Mouse (Mus musculus): ENCODE data around the gene Ddx41. TPM values are rescaled to one million over a fixed set of nuclear protein-coding genes. Genes with fewer than 3 reads are reported as not detected.
"Not testable (repeated sequence)": the region's sequence is repeated elsewhere in the genome, so short reads cannot be mapped to it uniquely, and the experiment has no call there.

Gene Ddx41
- 51.6 and 54.4 TPM in 2 replicates for polyA plus RNA-seq (2015; fragmentation: Nextera tagmentation; extraction: Ambion mirVana)

- WGBS: under 1% methylated on average over 70 of the region's 70 CpGs
- peak; percentile 97 for ATAC-seq (ENCODE audit: low read depth)
- H3K4me3 ChIP-seq: peak within 1 kb of the TSS; percentile 90
Measured at GRCm38 (mm10) chr13:55536194-55537175, at the start of gene Ddx41. Ddx41 (minus strand) TSS chr13:55536658.

DNA sequence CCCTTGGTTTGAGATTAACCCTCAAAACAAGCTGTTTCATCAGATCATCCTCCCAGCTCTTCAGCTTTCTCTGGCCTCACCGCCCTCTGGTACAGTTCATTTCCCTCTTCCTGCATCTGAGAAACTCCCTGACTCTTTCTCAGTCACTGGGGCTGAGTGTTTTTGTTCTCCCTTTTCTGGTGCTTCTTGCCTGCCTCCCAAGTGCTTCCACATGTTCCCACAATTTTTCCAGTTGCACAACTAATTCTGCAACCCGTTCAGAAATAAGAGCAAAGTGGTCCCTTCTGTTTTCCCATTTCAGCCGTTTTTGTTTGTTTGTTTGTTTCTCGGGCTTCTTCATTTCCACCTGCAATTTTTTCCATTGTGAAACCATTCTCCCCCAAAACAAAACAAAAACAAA lies 41.6 kb upstream of the Ddx41 start:
- Histone ChIP-seq H3K9me3 (no peaks in the 10 kb centered on the region), H3K4me2 (no peak overlapping the region), H3K4me1 (replicated peaks) (no peaks in the 10 kb centered on the region), H3K9ac (no peak overlapping the region), H3K4me3 (no peak overlapping the region), H3K27ac (replicated peaks) (no peak overlapping the region), H3K27me3 (no peaks in the 10 kb centered on the region), H3K36me3 (no peaks in the 10 kb centered on the region)
- ATAC-seq (ENCODE audit: low read depth): no peak
- 87% methylated on average over 4 of the region's 4 CpGs for WGBS

More at GRCm38 (mm10) chr13:55536194-55537175, at the start of gene Ddx41:
- Histone ChIP-seq H3K9me3 (no peaks in the 10 kb centered on the region), H3K4me1 (replicated peaks) (peaks cover 18% of the 10 kb centered on the region), H3K27me3 (no peaks in the 10 kb centered on the region), H3K27ac (replicated peaks) (peak within 1 kb of the TSS; percentile 86), H3K9ac (peak within 1 kb of the TSS; percentile 86), H3K36me3 (peaks cover 75% of the 10 kb centered on the region), H3K4me2 (peak within 1 kb of the TSS; percentile 98)

- not testable (repeated sequence) for H3K36me3 ChIP-seq; H3K27ac ChIP-seq (replicated peaks); H3K27me3 ChIP-seq; H3K9ac ChIP-seq; H3K4me1 ChIP-seq (replicated peaks); ATAC-seq (ENCODE audit: low read depth); H3K4me2 ChIP-seq; H3K9me3 ChIP-seq; H3K4me3 ChIP-seq
- 85% methylated on average over 7 of the region's 7 CpGs for WGBS
Measured at GRCm38 (mm10) chr13:55576872-55577271, 40.4 kb upstream of the Ddx41 start.

DNA sequence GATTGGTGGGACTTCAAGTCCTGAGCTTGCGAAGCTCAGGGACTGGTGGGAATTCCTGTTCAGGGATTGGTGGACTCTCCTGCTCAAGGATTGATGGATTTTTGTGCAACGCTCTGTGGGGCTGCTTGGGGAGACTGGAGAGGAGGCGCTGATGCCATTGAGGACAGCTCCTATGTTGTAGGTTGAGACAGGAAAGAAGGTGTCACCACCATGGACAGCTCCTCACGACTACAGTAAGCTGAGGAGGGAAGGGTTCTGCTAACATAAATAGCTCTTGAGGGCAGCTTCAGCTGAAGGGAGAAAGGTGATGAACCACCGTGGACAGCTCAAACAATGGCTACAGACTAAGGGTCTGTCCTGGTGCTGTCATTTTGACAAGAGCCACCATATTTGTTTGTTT lies 39.5 kb upstream of the Ddx41 start:
- Histone ChIP-seq H3K9ac (no peak overlapping the region), H3K4me2 (no peak overlapping the region), H3K4me1 (replicated peaks) (peaks cover 10% of the 10 kb centered on the region), H3K27me3 (no peaks in the 10 kb centered on the region), H3K36me3 (no peaks in the 10 kb centered on the region), H3K9me3 (no peaks in the 10 kb centered on the region), H3K27ac (replicated peaks) (no peak overlapping the region), H3K4me3 (no peak overlapping the region)
- 64% methylated on average over 5 of the region's 5 CpGs for WGBS
- no peak for ATAC-seq (ENCODE audit: low read depth)

DNA sequence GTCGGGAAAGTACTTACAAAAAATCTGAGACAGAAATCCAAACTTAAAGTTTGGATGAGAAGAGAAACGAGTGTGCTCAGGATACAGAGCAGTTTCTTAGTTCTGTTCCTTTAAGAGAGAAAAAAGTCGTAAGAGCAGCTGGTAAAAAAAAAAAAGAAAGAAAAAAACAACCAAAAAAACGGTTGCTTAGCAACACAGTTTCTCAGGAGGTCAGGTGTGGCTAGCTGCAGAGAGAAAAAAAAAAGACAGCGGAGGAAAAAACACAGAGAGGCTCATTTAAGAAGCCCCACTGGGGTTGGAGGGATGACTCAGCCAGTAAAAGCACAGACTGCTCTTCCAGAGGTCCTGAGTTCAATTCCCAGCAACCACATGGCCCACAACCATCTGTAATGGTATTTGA lies 37.9 kb upstream of the Ddx41 start:
- no peaks in the 10 kb centered on the region for H3K36me3 ChIP-seq
- WGBS: 76% methylated on average over 5 of the region's 5 CpGs
- ATAC-seq (ENCODE audit: low read depth): no peak
- H3K9ac ChIP-seq: no peak overlapping the region
- H3K9me3 ChIP-seq: no peaks in the 10 kb centered on the region
- no peak overlapping the region for H3K4me3 ChIP-seq
- no peak overlapping the region for H3K27ac ChIP-seq (replicated peaks)
- H3K4me2 ChIP-seq: no peak overlapping the region
- peaks cover 16% of the 10 kb centered on the region for H3K4me1 ChIP-seq (replicated peaks)
- no peaks in the 10 kb centered on the region for H3K27me3 ChIP-seq

DNA sequence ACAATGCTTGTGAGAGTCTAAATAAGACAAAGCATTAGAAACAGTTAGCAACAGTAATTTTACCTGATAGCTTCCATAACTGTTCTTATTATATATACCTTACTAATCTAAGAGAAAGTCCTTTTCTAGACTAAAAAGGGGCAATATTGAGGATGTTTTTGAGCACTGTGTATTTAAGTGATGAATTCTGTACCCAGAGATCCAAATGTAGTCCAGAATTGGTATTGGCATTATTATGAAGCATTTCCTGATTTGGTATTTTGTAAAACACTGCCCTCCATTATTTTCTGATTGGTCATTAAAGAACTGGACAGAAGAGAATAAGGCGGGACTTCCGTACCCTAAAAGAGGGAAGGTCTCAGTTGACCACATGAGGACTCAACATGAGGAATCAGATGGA lies 37.0 kb upstream of the Ddx41 start, which contains the start of gene Tmed9:
Tmed9 (plus strand) TSS at position 301 of the 400 bp plus-strand sequence.
- no peak for ATAC-seq (ENCODE audit: low read depth)
- WGBS: 96% methylated on average over 2 of the region's 2 CpGs

DNA sequence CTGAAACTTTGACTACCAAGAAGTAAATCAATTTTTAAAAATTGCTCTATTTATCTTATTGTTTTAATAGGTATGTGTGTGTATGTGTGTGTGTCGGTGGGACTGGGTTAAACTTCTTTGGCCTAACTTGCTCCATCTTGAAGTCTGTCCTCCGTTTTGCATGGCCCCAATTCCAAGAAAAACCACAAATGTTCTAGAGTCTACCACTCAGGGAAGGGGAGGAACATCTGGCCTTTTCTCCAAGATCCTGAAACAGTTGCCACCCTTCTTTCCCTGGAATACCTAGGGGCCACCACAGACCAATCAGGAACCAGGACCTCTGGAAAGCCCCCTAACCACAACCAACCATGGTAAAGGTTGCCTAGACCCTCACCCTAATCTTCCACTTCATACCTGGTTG lies 35.5 kb upstream of the Ddx41 start:
- WGBS: 80% methylated on average over 2 of the region's 2 CpGs
- no peak for ATAC-seq (ENCODE audit: low read depth)

More for the DNA sequence above, 37.0 kb upstream of the Ddx41 start, which contains the start of gene Tmed9:
- Histone ChIP-seq H3K4me3 (no peak within 1 kb of the TSS), H3K9ac (no peak within 1 kb of the TSS), H3K27ac (replicated peaks) (no peak within 1 kb of the TSS), H3K4me2 (no peak within 1 kb of the TSS), H3K36me3 (0 out of 2 replicates have a peak, but pooled peaks cover 2% of the 10 kb centered on the region), H3K9me3 (no peaks in the 10 kb centered on the region), H3K27me3 (no peaks in the 10 kb centered on the region), H3K4me1 (replicated peaks) (peaks cover 25% of the 10 kb centered on the region)

DNA sequence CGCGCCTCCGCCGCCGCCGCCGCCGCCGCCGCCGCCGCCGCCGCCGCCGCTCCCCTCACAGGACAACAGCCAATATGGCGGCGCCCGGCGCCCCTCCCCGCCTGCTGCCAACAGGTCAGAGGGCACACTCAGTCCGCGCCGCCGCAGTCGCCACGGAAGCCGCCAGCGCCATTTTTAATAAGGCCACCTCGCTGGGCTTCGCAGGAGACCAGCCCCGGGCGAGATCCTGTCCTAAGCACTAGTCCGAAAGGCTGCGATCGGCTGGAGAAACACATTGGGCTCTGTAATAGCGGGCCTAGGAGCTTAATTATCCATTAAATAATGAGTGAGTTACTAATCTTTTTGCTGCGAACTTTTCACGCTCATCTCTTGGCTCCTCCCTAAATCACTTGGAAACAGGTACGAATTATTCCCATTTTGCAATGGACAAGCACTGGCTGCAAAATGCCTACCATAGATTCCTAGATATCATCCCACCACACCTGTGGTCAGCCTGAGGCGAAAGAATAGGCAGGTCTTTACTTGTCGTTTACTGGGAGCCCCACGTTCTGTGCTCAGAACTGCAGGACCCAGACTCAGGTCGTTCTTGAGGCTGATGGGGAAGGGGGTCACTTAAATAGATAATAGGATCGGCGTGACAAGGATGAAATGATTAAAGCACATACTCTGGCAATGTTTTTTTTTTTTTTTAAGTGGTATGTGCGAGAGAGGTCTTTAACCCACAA lies 34.7 kb upstream of the Ddx41 start, which contains the start of gene Fam193b:
Fam193b (minus strand) TSS at position 94 of the 725 bp plus-strand sequence.
- Histone ChIP-seq H3K4me2 (peak within 1 kb of the TSS; percentile 98), H3K9me3 (no peaks in the 10 kb centered on the region), H3K27ac (replicated peaks) (peak within 1 kb of the TSS; percentile 95), H3K4me1 (replicated peaks) (peaks cover 42% of the 10 kb centered on the region), H3K27me3 (no peaks in the 10 kb centered on the region), H3K9ac (peak within 1 kb of the TSS; percentile 98), H3K4me3 (peak within 1 kb of the TSS; percentile 98), H3K36me3 (peaks cover 20% of the 10 kb centered on the region)
- ATAC-seq (ENCODE audit: low read depth): peak; percentile 92
- WGBS: 4% methylated on average over 26 of the region's 47 CpGs

More for the DNA sequence above, 35.5 kb upstream of the Ddx41 start:
- Histone ChIP-seq H3K27me3 (no peaks in the 10 kb centered on the region), H3K4me2 (peak overlapping the region; percentile 98), H3K4me1 (replicated peaks) (peaks cover 38% of the 10 kb centered on the region), H3K36me3 (peaks cover 12% of the 10 kb centered on the region), H3K9ac (no peak overlapping the region), H3K27ac (replicated peaks) (no peak overlapping the region), H3K4me3 (peak overlapping the region; percentile 98; the same call in 1 of the 2 replicates), H3K9me3 (no peaks in the 10 kb centered on the region)

- Histone ChIP-seq H3K4me3 (peak overlapping the region; percentile 98), H3K27ac (replicated peaks) (peak overlapping the region; percentile 95), H3K27me3 (no peaks in the 10 kb centered on the region), H3K36me3 (peaks cover 20% of the 10 kb centered on the region), H3K4me2 (peak overlapping the region; percentile 98), H3K9me3 (no peaks in the 10 kb centered on the region), H3K4me1 (replicated peaks) (peaks cover 42% of the 10 kb centered on the region), H3K9ac (peak overlapping the region; percentile 98)
- 0% methylated on average over 37 of the region's 47 CpGs for WGBS
- ATAC-seq (ENCODE audit: low read depth): peak; percentile 83
Measured at GRCm38 (mm10) chr13:55570286-55570973, 34.0 kb upstream of the Ddx41 start.

DNA sequence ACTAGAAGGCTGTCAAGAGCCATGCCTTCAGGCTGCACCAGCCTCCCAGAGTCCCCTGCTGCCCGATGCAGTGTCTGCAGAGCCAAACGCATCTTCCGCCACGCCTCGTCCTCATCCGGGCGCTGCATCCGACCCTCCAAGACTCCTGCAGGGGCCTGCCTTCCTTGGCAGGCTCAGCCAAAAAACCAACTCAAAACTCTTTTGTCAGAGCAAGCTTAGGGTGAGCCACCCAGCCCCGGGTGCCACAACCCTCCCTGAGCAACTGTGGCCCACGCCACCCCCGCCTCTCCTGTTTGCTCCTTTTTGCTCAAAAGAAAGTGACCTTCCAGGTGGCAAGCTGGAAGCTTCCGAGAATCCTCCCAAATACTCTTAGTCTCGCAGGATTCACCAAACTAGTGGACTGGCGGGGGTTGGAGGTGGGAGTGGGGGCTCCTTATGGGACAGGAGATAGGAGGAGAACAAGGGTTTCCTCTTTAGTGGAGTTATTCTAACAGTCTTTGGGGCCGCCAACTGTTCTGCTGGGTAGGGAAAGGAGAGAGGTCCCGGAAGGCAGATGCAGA lies 33.3 kb upstream of the Ddx41 start:
- peaks cover 20% of the 10 kb centered on the region for H3K36me3 ChIP-seq
- H3K27ac ChIP-seq (replicated peaks): peak overlapping the region; percentile 95
- H3K27me3 ChIP-seq: no peaks in the 10 kb centered on the region
- H3K4me1 ChIP-seq (replicated peaks): peaks cover 42% of the 10 kb centered on the region
- peak overlapping the region; percentile 98 for H3K4me2 ChIP-seq
- H3K4me3 ChIP-seq: peak overlapping the region; percentile 98
- no peak for ATAC-seq (ENCODE audit: low read depth)
- WGBS: 4% methylated on average over 16 of the region's 16 CpGs
- peak overlapping the region; percentile 98 for H3K9ac ChIP-seq
- H3K9me3 ChIP-seq: no peaks in the 10 kb centered on the region

DNA sequence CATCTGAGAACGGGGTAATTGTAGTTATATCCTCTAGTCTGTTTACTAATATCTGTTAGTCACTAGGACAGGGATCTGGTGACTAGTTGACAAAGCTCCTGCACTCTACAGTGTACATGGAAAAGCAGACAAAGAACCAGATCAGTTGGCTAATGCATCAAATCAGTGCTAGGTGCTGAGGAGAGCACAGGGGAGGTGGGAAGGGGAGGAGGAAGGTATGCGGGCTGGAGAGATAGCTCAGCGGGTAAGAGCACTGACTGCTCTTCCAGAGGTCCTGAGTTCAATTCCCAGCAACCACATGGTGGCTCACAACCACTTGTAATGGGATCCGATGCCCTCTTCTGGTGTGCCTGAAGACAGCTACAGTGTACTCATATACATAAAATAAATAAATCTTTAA lies 32.1 kb upstream of the Ddx41 start:
- ATAC-seq (ENCODE audit: low read depth): not testable (repeated sequence)
- WGBS: 86% methylated on average over 4 of the region's 4 CpGs

More for the DNA sequence above, 32.1 kb upstream of the Ddx41 start:
- H3K36me3 ChIP-seq: peaks cover 20% of the 10 kb centered on the region
- H3K4me1 ChIP-seq (replicated peaks): peaks cover 47% of the 10 kb centered on the region
- H3K9me3 ChIP-seq; H3K4me3 ChIP-seq; H3K27ac ChIP-seq (replicated peaks); H3K4me2 ChIP-seq; H3K9ac ChIP-seq; H3K27me3 ChIP-seq: not testable (repeated sequence)
